Mouse (Mus musculus) monocyte, adult 5-6 weeks (primary cell): ENCODE measurements around the gene Acr. TPM values are rescaled to one million over a fixed set of nuclear protein-coding genes. Genes with fewer than 3 reads are reported as not detected.

Experiments
- ATAC-seq: fragments of 153-309, 156-312 bp; replicated peaks from 2 replicates; pipeline ENCODE4 v1.8.0; 2017; ENCODE audit warnings: mild to moderate bottlenecking; ENCODE audit not compliant: low TSS enrichment, insufficient number of reproducible peaks, severe bottlenecking, poor library complexity, low FRiP score
- total RNA-seq: library from RNA; stranded (forward); fragments of 200-1000, 200-491, 200-594 nt; gene quantifications from 3 replicates; pipeline ENCODE4 v1.2.3, GENCODE M21; 2017

The Acr gene
- 0.85 TPM in 1 of 3 replicates, not detected in the others for total RNA-seq

DNA sequence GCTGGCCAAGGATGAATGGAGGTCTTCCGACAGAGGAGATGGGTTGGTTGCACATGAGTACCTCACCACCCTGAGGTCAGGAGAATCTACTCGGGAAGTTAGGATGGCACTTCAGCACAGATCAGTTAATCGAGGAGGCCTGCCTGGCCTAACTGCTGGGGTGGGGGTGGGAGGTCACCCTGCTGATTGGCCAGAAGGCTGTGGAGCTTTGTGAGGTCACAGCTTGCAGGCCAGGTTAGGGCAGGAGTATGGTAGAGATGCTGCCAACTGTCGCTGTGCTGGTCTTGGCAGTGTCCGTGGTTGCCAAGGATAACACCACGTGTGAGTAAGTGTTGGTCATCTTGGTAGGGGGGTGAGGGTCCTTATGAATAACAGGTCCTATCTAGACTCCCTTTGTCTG lies at the start of gene Acr:
Gene Acr, plus strand, starts transcription at position 213 of the 400 bp plus-strand sequence.
- ATAC-seq, result no peak

DNA sequence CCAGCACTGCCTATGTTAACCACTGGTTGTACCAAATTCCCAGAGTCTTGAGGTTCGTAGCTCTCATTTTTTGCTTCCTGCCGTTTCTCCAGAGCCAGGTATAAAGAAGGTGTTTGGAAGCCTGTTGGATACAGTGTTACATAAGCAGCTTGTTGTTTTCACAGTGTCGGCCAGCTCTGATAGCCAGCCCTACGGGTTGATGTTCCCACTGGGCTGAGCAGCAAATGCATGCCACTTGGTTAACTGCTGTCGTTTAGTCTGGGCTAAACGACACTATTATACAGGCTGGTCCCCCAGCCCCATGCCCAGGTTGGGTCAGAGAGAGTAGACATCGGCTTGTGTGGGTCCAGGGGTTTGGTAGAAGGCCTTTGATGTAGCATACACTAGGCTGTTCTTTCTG lies 46.2 kb upstream of the Acr start:
- no peak for ATAC-seq

DNA sequence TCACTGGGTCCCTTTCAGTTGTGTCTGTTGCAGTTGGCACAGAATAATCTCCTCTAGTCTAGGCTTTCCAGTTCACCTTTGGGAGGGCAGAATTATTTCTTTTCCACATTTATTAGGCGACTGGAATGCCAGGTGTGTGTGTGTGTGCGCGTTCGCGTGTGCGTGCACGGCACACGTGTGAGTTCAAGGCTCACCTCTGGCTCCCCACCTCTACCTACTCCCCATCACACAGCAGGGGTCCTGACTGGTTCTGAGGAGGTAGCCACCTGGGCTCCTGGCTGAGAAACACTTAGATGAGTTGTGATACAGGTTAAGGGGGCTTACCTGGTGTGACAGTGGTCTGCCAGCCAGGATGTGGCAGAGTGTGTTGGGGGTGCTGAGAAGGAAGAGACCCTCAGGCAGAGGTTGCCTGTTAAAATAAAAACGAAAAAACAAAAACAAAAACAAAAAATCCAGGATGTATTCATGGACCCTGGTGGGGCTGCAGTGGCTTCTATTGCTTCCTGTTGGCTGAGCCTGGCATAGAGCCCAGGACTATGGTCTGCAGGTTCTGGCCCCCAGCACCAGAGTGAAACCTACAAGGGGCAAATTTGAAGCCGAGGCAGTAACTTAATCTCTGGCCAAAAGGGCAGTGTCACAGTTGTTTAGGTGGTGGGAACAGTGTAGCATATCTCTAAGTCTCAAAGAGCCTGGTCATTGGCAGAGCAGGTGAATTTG lies 45.4 kb upstream of the Acr start:
- ATAC-seq, result no peak

DNA sequence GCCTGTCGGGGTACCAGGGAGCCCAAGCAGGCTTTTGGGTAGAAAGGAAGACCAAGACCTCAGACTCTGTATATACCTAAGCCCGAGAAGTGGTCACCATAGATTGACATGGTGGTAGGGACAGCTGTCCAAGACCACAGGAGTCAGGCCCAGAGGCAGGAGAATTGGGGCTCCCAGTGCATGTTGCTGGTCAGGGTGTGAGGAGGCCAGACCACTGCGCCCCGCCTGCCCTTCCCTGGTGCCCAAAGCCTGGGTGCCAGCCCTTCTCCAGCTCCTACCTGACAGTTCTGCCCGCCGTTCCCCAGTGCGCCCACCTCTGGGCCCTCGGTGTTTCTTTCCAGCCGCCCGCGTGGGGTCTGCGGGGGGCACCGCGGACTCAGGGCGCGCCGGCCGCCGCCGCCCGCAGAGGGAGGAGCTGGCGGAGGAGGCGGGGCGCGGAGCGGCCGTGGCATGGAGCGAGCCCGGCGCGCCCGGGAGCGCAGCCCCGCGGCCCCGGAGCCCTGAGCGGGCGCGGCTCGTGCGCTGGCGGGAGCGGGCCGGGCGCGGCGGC lies 44.8 kb upstream of the Acr start:
- ATAC-seq, result no peak

DNA sequence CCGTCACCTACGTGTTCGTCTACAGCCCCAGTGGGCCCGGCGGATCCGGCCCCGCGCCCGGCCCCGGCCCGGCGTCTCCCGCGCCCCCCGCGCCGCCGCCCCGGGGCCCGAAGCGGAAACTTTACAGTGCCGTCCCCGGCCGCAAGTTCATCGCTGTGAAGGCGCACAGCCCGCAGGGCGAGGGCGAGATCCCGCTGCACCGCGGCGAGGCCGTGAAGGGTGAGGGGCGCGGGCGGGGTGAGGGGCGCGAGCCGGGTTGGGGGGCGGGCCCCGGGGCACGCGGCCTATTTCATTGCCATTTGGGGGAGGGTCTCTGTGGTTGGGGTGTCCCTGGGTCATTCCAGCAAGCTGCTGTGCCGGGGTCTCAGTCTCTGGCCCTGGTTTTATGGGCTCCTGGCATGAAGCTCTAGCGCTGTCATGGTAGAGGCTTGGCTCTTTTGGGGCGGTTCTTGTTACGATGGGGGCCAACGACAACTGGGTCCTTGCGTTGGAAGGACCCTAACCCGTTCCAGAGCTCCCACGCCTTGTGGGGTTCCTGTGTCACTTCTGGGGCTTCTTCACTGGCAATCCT lies 44.0 kb upstream of the Acr start:
- no peak for ATAC-seq

DNA sequence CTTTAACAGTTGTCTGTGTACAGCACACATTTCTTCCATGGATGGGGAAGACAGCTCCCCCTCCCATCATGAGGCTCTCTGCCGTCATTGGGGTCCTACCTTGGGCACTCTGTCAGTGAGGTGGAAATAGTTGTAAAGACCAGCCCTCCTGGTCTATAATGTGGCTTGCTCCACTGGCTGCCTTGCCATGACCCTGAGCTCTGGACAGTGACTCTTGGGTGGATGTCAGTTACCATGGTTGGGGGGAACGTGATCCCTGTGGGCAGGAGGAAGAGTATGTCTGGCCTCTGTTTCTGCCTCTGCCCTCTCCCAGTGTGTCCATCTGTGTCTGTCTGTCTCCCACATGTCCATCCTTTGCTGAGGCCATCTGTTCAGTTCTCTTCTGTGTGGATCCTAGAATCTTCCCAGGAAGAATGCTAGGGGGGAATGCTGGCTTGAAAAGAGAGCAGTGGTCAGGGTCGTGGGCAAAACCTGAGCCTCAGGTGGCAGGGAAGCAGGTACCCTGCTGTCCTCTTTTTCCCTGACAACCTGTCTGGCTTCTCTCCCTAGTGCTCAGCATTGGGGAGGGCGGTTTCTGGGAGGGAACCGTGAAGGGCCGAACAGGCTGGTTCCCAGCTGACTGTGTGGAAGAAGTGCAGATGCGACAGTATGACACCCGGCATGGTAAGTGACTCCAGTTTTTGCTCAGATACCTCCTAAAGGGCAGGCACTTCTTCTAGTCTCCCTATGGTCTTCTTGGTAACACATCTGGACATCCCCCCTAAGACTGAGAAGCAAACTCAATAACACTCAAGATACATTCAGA lies 43.3 kb upstream of the Acr start:
- no peak for ATAC-seq

DNA sequence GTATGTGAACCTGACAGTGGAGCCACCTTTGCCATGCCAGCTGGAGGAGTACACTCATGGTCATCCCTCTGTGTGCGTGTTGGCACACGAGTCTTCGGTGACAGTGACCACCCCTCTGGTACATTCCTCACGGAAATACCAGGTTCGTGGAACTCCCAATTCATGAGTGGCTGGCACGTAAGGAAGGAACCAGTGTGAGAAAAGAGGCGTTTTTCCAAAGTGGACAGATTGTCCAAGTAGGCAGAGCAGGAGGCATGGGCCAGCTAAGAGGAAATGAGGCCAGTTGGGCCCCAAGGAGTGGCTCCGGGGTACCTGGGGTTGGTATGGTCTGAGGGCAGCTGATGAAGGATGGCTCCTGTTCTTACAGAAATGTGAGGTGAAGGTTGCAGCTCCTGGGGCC lies 42.7 kb upstream of the Acr start:
- ATAC-seq, result no peak

DNA sequence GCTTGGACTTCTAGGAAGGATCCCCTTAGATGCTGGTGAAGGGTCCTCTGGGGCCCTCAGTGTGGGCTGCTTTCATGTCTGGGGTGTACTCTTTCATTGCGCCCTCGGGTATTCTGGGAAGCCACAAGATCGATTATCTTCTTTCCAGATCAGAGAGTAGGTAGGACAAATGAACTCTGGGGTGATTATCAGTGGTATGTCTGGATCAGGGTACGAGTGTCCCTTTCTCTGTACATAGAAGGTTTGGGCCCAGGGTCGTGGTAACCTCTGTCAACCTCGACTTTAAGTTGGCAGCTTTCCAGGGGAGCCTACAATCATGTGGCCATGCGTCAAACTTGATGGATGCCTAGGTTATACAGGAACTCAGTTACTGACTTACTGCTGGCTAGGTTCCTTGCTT lies 42.2 kb upstream of the Acr start:
- ATAC-seq, result no peak

DNA sequence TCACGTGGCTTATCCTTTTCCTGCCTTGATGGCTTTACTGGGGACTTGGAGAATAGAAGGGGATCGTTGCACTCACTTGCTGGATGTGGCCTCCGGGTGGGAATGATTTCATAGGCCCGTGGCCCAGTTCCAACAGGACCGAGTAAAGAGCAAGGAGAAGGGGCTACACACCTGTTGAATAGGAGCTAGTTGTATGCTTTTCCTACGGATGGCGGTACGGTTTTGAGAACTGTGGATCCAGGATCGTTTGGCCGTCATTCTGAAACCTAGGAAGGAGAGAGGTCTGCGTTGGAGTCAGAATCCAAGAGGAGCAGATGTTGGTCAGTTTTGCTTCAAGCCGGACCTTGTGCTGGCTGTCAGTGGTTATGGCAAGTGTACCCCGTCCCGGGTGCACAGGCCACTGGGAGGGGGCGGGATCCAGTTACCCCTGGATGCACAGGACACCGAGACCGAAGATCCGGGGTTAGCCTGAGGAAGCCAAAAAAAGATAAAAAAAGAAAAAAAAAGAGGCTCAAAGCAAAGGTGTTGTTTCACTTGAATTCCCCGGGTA lies 41.3 kb upstream of the Acr start:
- ATAC-seq, result no peak

DNA sequence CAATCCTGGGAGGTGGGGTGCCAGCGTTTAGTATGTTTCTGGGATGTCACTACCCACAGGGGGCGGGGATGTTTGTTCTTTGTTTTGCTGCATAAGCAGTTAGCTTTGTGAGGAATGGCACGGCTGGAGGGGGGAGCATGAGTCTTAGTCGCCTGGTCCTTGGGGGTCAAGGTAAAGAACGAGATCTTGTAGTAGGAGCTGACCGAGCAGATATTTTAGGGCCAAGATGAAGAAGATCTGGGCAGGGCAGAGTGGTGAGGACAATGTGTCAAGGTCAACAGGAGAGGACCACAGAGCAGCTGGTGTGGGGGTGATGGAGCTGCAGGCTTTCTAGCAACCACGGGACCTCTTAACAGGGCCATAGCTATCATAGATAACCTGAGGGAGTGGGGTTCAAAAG lies 40.7 kb upstream of the Acr start:
- no peak for ATAC-seq

DNA sequence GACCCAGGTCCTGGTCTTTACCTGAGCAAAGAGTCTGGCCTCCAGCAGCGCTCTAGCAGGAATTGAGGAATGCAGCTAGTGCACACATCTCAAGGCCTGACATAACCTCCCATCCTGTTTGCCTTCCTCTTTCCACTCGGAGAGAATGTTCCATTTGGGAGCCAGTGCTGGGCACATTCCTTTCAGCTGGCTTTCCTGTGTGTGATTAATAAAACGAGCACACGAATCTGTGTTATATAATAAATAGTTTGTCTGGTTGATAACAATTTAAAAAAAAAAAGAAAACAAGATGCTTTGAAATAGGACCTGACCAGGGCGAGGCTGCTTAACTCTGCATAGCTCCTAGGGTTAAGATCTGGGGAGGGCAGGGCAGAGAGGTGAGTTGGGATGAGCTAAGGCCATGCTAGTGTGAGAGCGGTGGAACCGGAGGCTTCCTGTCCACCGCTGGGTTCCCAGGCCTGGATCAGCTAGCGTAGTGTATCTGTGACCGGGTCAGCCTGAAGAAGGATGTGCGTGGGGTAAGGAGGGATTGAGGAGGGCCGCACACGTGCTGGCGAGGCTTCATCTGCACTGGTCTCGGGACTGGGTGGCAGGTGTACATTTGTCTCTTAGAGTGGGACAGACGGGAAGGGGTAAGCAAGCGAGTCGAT lies 39.8 kb upstream of the Acr start:
- ATAC-seq, result no peak

DNA sequence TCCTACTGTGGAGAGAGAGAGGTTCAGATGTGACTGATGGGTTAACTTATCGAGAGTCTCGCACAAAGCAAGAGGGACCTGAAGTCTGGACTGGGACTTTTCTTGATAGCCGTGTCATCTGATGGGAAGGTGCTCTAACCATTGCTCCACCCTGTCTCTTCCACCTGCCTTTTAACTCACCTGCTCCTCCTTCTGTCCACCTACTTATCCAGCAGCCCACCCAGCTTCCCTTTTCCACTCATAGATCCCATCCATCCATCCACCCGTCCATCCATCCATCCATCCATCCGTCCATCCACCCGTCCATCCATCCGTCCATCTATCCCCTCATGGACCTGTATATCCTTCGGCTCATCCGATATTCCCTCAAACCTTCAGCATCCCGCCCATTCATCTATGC lies 39.2 kb upstream of the Acr start:
- ATAC-seq, result no peak

DNA sequence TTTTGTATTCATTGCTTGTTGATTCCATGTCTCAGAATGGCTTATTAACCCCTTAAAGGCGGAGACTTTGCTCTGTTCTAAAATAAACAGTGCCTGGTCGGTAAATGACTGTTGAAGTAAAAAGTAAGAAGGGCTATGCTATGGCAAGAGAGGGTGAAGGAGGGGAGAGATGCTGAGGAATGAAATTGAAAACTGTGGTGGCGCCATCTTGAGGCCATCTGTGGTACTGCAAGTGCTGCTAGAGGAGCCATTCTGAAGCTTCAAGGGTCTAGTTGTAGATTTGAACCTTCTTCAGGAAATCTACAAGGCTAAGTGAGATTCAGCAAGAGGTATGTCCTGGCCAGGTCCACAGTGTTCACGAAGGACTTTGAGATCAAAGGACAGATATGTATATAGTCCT lies 37.8 kb upstream of the Acr start:
- no peak for ATAC-seq

DNA sequence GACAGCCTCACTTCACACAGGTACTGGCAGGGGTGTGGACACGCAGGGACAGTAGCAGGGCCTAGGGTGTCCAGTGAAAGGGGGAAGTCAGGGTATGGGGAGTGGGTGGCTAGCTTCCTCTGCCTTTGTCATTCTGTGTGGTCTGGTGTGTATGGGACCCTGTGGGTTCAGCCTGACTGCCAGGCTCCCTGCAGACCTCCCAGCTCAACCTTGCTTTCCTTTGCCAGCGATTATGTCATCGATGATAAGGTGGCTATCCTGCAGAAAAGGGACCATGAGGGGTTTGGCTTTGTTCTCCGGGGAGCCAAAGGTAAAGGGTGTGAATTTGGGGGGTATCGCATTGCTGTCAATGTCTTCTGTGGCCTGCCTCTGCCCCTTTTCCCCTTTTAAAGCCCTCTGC lies 36.7 kb upstream of the Acr start:
- no peak for ATAC-seq

DNA sequence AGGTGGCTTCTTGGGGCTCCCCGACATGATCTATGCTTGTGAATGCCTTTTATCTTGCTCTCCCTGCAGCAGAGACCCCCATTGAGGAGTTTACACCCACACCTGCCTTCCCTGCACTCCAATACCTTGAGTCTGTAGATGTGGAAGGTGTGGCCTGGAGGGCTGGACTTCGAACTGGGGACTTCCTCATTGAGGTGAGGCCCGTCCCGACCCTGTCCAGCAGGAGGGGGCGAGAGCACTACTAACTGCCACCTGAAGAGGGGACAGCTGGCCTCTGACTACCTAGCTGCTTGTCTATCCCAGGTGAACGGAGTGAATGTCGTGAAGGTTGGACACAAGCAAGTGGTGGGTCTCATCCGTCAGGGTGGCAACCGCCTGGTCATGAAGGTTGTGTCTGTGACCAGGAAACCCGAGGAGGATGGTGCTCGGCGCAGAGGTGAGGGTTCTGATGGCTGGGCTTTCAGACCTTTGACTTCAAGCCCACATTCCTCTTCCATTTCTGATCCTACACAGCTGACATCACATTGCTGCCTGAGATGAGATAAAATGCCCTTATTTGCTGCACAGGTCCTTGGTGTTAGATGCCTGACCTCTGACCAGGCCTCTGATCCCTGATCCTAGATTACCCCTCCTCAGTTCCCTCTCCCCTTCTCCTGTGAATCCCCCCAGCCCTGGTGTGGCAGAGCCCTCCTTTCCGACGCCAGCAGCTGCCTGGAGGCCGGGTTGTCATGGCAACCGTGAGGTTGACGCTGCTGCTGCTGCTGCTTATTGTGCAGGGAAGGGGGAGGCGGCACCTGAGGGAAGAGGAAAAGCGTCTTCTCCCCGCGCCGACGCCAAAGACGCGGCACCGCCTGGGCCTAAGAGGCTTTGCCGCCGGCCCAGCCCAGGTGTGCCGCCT lies 35.9 kb upstream of the Acr start:
- no peak for ATAC-seq

DNA sequence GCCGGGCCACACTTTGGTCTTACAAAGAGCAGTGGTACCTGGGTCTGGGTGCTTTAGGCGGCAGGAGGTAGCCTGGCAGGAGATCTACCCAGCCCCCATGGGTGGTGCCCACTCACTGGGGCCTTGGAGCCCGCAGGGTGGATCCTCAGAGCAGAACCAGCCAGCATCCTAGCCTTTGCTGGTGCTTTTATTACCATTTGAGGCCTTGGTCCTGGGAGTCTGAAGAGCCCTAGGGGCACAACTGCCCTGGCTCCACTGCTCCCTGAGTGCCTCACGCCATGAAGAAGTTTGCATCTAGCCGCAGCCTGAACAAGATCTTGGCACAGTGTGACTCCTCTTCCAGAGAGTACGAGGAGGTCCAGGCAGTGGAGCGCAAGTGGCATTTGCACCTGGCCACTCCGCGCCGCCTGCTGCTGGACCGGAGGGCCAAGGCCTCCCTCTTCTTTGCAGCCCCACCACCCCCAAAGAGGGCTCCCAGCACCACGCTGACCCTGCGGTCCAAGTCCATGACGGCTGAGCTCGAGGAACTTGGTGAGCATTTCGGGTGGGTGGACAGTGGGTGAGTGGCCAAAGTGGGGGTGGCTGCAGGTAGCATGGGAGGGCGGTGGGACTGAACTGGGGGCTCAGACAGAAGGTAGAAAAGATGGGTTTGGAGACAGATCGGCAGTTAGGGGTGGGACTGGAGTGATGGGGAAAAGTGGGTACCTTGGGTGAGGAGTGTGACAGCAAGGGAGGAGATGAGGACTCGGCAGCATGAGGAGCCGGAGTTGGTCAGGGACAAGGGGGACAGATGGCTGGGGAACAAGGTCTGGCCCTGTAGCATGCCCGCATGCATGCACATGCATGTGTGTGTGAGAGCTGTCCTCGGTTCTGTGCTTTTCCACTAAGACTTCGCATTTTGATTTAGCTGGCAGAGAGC lies 34.9 kb upstream of the Acr start:
- no peak for ATAC-seq

DNA sequence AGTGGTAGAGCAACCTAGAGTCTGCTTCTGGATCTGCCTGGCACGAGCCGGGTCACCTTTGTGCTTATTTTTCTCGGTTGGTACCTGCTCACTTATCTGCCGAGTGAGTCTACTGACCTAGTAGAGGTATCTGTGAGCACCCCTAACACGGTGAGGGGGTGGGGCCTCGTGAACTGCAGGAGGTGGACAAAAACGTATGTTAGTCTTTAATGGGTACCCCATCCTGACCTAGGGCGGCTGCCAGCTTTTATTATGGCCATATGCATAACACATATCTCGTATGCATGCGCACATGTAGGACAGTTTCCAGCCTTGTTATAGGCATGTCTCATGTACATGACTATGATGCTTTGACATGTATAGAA lies 34.3 kb upstream of the Acr start:
- ATAC-seq, result no peak
